Mouse (Mus musculus) MEL (cell line): ENCODE results near the gene Grcc10.

Experiments used
- CHD1 ChIP-seq: IDR thresholded peaks from 2 replicates; pipeline ENCODE4 v1.6.1; 2012; ENCODE audit warnings: low read depth, mild to moderate bottlenecking, inconsistent platforms, low read length, improper control_type of control experiment
- CHD2 ChIP-seq: IDR thresholded peaks from 2 replicates; pipeline ENCODE4 v1.6.1; 2011; ENCODE audit warnings: low read length, improper control_type of control experiment
- CTCF ChIP-seq, 3 experiments: IDR thresholded peaks in 2 of 3; conservative IDR thresholded peaks in 1 of 3; 2 replicates each; pipeline ENCODE4 v1.5.1; 2011 to 2012; ENCODE audit warnings: low read length in 3 of 3, low read depth in 2 of 3, mild to moderate bottlenecking in 2 of 3, improper control_type of control experiment in 1 of 3, inconsistent platforms in 1 of 3, mixed read lengths in 1 of 3, moderate library complexity in 1 of 3; ENCODE audit not compliant: control insufficient read depth in 1 of 3, insufficient read depth in 1 of 3, poor library complexity in 1 of 3, severe bottlenecking in 1 of 3
- EP300 ChIP-seq, 2 experiments: IDR thresholded peaks; 2 replicates each; pipeline ENCODE4 v1.6.1; 2011; ENCODE audit warnings: improper control_type of control experiment in 2 of 2, low read length in 2 of 2, low read depth in 1 of 2, mild to moderate bottlenecking in 1 of 2
- HCFC1 ChIP-seq: IDR thresholded peaks from 2 replicates; pipeline ENCODE4 v1.6.1; 2012; ENCODE audit warnings: low read depth, mild to moderate bottlenecking, inconsistent platforms, low read length, improper control_type of control experiment, moderate library complexity
- KAT2A ChIP-seq: conservative IDR thresholded peaks from 2 replicates; pipeline ENCODE4 v1.6.1; 2012; ENCODE audit warnings: low read depth, low read length, improper control_type of control experiment, inconsistent platforms
- NELFE ChIP-seq: IDR thresholded peaks from 2 replicates; pipeline ENCODE4 v1.6.1; 2011; ENCODE audit warnings: low read depth, low read length, improper control_type of control experiment
- POLR2A ChIP-seq, 2 experiments: IDR thresholded peaks; 2 replicates each; pipeline ENCODE4 v1.6.1; 2011 to 2012; ENCODE audit warnings: low read length in 2 of 2, mild to moderate bottlenecking in 2 of 2, control low read depth in 1 of 2, improper control_type of control experiment in 1 of 2, low read depth in 1 of 2, moderate library complexity in 1 of 2; ENCODE audit not compliant: control insufficient read depth in 1 of 2, insufficient read depth in 1 of 2, poor library complexity in 1 of 2
- SMC3 ChIP-seq: IDR thresholded peaks from 2 replicates; pipeline ENCODE4 v1.6.1; 2011; ENCODE audit warnings: low read depth, low read length, improper control_type of control experiment
- UBTF ChIP-seq: IDR thresholded peaks from 2 replicates; pipeline ENCODE4 v1.6.1; 2012; ENCODE audit warnings: low read depth, mild to moderate bottlenecking, inconsistent platforms, low read length, improper control_type of control experiment, moderate library complexity, borderline replicate concordance; ENCODE audit not compliant: insufficient read depth
- USF1 ChIP-seq: IDR thresholded peaks from 2 replicates; pipeline ENCODE4 v1.6.1; 2014; ENCODE audit warnings: low read depth, mild to moderate bottlenecking, inconsistent platforms, low read length, improper control_type of control experiment, moderate library complexity
- ZC3H11A ChIP-seq: IDR thresholded peaks from 2 replicates; pipeline ENCODE4 v1.6.1; 2012; ENCODE audit warnings: low read depth, mild to moderate bottlenecking, inconsistent platforms, low read length, improper control_type of control experiment
- ZMIZ1 ChIP-seq: IDR thresholded peaks from 2 replicates; pipeline ENCODE4 v1.6.1; 2012; ENCODE audit warnings: low read depth, mild to moderate bottlenecking, inconsistent platforms, low read length, improper control_type of control experiment, moderate library complexity

- TF ChIP-seq CTCF (IDR thresholded peaks at IDR 0.05 in 2 of 3, conservative IDR thresholded peaks at IDR 0.05 in 1 of 3; ENCODE audit: control insufficient read depth in 1 of 3, insufficient read depth in 1 of 3, low read depth in 2 of 3, low read length in 3 of 3, poor library complexity in 1 of 3, severe bottlenecking in 1 of 3): no peak
- TF ChIP-seq USF1: no peak
- no peak for TF ChIP-seq SMC3
- no peak for TF ChIP-seq UBTF
- TF ChIP-seq POLR2A (IDR thresholded peaks at IDR 0.05; ENCODE audit: control insufficient read depth in 1 of 2, insufficient read depth in 1 of 2, low read depth in 1 of 2, low read length in 2 of 2, poor library complexity in 1 of 2): no peak
- TF ChIP-seq ZMIZ1: no peak
- TF ChIP-seq EP300 (IDR thresholded peaks at IDR 0.05; ENCODE audit: low read depth in 1 of 2, low read length in 2 of 2): no peak
- no peak for TF ChIP-seq CHD2
- TF ChIP-seq ZC3H11A: no peak
- no peak for TF ChIP-seq CHD1
- TF ChIP-seq HCFC1: 0 out of 2 replicates have a peak, but pooled peaks have one; percentile 3
- no peak for TF ChIP-seq NELFE
- no peak for TF ChIP-seq KAT2A
These were observed 48.3 kb upstream of the Grcc10 start for GRCm38 (mm10) chr6:124789519-124789918.
